Mouse (Mus musculus): ENCODE data around the gene Gm11492. TPM values are rescaled to one million over a fixed set of nuclear protein-coding genes. Genes with fewer than 3 reads are reported as not detected.

Gm11492 gene
- polyA plus RNA-seq, 1 experiment: not detected

DNA sequence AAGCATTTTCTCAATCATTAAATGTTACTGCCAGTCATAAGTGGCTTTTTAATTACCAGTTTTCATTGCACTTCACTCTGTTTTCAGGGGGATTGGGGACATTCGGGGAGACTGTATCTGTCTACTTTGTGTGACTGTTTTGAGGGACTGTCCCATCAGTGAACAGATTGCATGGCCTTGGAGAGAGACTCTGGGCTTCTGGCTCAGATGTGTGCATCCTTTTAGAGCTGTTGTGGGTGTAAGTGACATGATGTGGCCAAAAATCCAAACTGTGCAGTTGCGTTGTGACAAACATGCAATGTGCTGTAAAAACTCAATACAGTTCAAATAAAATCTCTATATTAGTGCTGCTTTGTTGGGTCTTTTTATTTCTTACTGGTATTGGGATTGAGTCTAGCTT is 49.5 kb downstream of the Gm11492 start:
- Histone ChIP-seq H3K27me3 (replicated peaks; ENCODE audit: control insufficient read depth, insufficient read depth, low read length) (no peaks in the 10 kb centered on the region), H3K4me1 (ENCODE audit: control insufficient read depth, insufficient read depth, low read length) (no peaks in the 10 kb centered on the region), H3K4me3 (ENCODE audit: insufficient read depth, low read depth, low read length) (no peak overlapping the region), H3K36me3 (ENCODE audit: control insufficient read depth, insufficient read depth, low read length) (peaks cover 21% of the 10 kb centered on the region), H3K27ac (ENCODE audit: insufficient read depth, low read depth, low read length) (no peak overlapping the region)
- DNase-seq: no peak
- TF ChIP-seq CTCF (conservative IDR thresholded peaks at IDR 0.05; ENCODE audit: insufficient read depth, insufficient read length, low read depth, low read length) (no peak), POLR2A (IDR thresholded peaks at IDR 0.05; ENCODE audit: low read depth, low read length) (no peak)
- 93% methylated on average over 2 of the region's 2 CpGs for WGBS

DNA sequence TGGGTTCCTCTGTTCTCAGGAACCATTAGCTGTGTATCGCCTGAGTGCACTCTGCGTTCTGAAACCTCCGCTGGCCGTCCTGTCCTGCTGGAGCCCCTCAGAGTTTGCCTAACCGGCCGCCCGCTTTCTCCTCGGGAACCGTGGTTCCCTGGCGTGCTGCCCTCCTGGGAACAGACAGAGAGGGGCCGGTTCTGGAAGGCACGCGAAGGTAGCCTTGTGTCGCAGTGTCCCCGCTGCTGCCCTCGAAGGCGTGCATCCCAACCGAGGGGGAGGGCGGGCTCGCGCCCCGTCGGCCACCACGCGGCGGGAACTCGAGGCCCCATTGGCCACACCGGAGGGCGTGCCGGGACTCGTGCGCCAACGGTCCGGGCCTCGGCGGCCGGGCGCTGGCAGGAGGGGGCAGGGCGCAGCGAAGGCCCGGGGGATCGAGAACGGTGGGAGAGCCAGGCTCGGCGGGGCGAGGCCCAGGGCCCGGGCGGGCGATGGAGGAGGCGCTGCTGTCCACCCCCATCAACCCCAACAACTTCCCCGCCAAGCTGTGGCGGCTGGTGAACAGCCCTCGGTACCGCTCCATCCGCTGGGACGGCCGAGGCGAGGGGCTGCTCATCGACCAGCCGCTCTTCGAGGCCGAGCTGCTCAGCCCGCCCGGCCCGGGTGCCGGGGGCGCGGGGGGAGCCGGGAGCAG is 50.5 kb downstream of the Gm11492 start, which contains the start of gene Hsf5:
Gene Hsf5, plus strand, starts transcription at position 375 of the 685 bp plus-strand sequence.
- Histone ChIP-seq H3K27me3 (replicated peaks; ENCODE audit: control insufficient read depth, insufficient read depth, low read length) (no peaks in the 10 kb centered on the region), H3K36me3 (ENCODE audit: control insufficient read depth, insufficient read depth, low read length) (peaks cover 21% of the 10 kb centered on the region), H3K4me1 (ENCODE audit: control insufficient read depth, insufficient read depth, low read length) (no peaks in the 10 kb centered on the region), H3K27ac (ENCODE audit: insufficient read depth, low read depth, low read length) (no peak within 1 kb of the TSS), H3K4me3 (ENCODE audit: insufficient read depth, low read depth, low read length) (no peak within 1 kb of the TSS)
- no peak for DNase-seq
- TF ChIP-seq CTCF (conservative IDR thresholded peaks at IDR 0.05; ENCODE audit: insufficient read depth, insufficient read length, low read depth, low read length): no peak
- TF ChIP-seq POLR2A (IDR thresholded peaks at IDR 0.05; ENCODE audit: low read depth, low read length): no peak
- 94% methylated on average over 69 of the region's 69 CpGs for WGBS

DNA sequence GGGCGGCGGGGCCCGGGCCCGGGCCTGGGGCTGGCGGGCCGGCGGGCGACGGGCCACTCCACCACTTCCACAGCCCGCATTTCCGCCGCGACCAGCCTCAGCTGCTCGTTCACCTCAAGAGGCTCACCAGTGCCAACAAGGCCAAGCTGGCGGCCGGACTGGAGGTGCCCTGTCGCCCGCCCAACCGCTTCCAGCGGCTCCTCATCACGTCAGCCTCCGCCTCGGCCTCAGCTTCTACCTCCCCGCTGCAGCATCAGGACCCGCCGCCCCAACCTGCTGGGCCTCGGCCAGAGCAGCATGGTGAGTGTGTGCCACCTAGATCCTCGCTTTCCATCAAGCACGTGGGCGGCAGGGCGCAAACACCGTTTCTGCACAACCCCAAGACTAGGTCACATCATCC is 51.2 kb downstream of the Gm11492 start:
- no peak for DNase-seq
- WGBS: 96% methylated on average over 32 of the region's 32 CpGs
- Histone ChIP-seq H3K4me1 (ENCODE audit: control insufficient read depth, insufficient read depth, low read length) (no peaks in the 10 kb centered on the region), H3K27me3 (replicated peaks; ENCODE audit: control insufficient read depth, insufficient read depth, low read length) (no peaks in the 10 kb centered on the region), H3K4me3 (ENCODE audit: insufficient read depth, low read depth, low read length) (no peak overlapping the region), H3K36me3 (ENCODE audit: control insufficient read depth, insufficient read depth, low read length) (peaks cover 19% of the 10 kb centered on the region), H3K27ac (ENCODE audit: insufficient read depth, low read depth, low read length) (no peak overlapping the region)
- TF ChIP-seq POLR2A (IDR thresholded peaks at IDR 0.05; ENCODE audit: low read depth, low read length) (no peak), CTCF (conservative IDR thresholded peaks at IDR 0.05; ENCODE audit: insufficient read depth, insufficient read length, low read depth, low read length) (no peak)

Other genes starting within 250 kb of the Gm11492 start
- 0.62 and 0.70 TPM in 2 replicates for gene Ppm1e, start 207.6 kb upstream of the Gm11492 start, polyA plus RNA-seq (2012; rRNA removed)
- 0.46 and 0.77 TPM in 2 replicates for gene Rad51c, start 161.7 kb upstream of the Gm11492 start, polyA plus RNA-seq (2012; rRNA removed)
- gene Tex14, start 161.6 kb upstream of the Gm11492 start, polyA plus RNA-seq (2012; rRNA removed): 0.08 and 0.34 TPM in 2 replicates
- 36.6 and 43.1 TPM in 2 replicates for gene Sept4, start 2.2 kb downstream of the Gm11492 start, polyA plus RNA-seq (2012; rRNA removed)
- gene Mtmr4, start 25.5 kb downstream of the Gm11492 start, polyA plus RNA-seq (2012; rRNA removed): 26.0 and 29.3 TPM in 2 replicates
- gene Hsf5, start 50.5 kb downstream of the Gm11492 start, polyA plus RNA-seq (2012; rRNA removed): 0.05 and 0.12 TPM in 2 replicates
- gene Rnf43, start 96.1 kb downstream of the Gm11492 start, polyA plus RNA-seq (2012; rRNA removed): 4.0 and 4.6 TPM in 2 replicates
- 96.9 and 135 TPM in 2 replicates for gene Supt4a, start 170.9 kb downstream of the Gm11492 start, polyA plus RNA-seq (2012; rRNA removed)
- gene Tspoap1, start 193.9 kb downstream of the Gm11492 start, polyA plus RNA-seq (2012; rRNA removed): 3.1 and 4.2 TPM in 2 replicates
- gene Mpo, start 226.9 kb downstream of the Gm11492 start, polyA plus RNA-seq (2012; rRNA removed): 0.05 TPM in 1 of 2 replicates, not detected in the other